Mouse (Mus musculus) ES-Bruce4 (cell line): Measurements from ENCODE around the gene Nmnat2. TPM values are rescaled to one million over a fixed set of nuclear protein-coding genes. Genes with fewer than 3 reads are reported as not detected.

Experiments used
- H3K27ac ChIP-seq: 2 replicates; pipeline ENCODE4 v1.5.1; 2012; ENCODE audit warnings: low read length, inconsistent platforms; ENCODE audit not compliant: insufficient read depth
- H3K27me3 ChIP-seq: 2 replicates; pipeline ENCODE4 v1.6.1; 2012; ENCODE audit warnings: mild to moderate bottlenecking, low read length, inconsistent platforms; ENCODE audit not compliant: control insufficient read depth, poor library complexity, insufficient read depth, severe bottlenecking
- H3K36me3 ChIP-seq: 2 replicates; pipeline ENCODE4 v1.6.1; 2012; ENCODE audit warnings: inconsistent platforms, mild to moderate bottlenecking, low read length, moderate library complexity; ENCODE audit not compliant: control insufficient read depth, poor library complexity, insufficient read depth, severe bottlenecking
- H3K4me1 ChIP-seq: one replicate; pipeline ENCODE4 v1.8.1; 2011; ENCODE audit warnings: low read length; ENCODE audit not compliant: control insufficient read depth, insufficient read depth
- H3K4me3 ChIP-seq: 2 replicates; pipeline ENCODE4 v1.5.1; 2011; ENCODE audit warnings: low read depth, mild to moderate bottlenecking, low read length
- H3K9ac ChIP-seq: 2 replicates; pipeline ENCODE4 v1.6.1; 2012; ENCODE audit warnings: low read depth, mild to moderate bottlenecking, inconsistent platforms; ENCODE audit not compliant: poor library complexity, severe bottlenecking
- H3K9me3 ChIP-seq: replicated peaks from 2 replicates; pipeline ENCODE4 v1.6.1; 2012; ENCODE audit warnings: mild to moderate bottlenecking, low read length, inconsistent platforms; ENCODE audit not compliant: control insufficient read depth, poor library complexity, insufficient read depth, severe bottlenecking
- CTCF ChIP-seq: IDR thresholded peaks from one replicate; pipeline ENCODE4 v1.8.1; 2011; ENCODE audit warnings: low read depth, low read length
- EP300 ChIP-seq: IDR thresholded peaks from 2 replicates; pipeline ENCODE4 v1.6.1; 2011; ENCODE audit warnings: low read depth, low read length; ENCODE audit not compliant: insufficient read depth
- POLR2A ChIP-seq: IDR thresholded peaks from one replicate; pipeline ENCODE4 v1.8.1; 2011; ENCODE audit warnings: low read length; ENCODE audit not compliant: insufficient read depth
- polyA plus RNA-seq: library from polyadenylated mRNA; stranded (reverse); fragments of >200 nt; gene quantifications from 2 replicates; pipeline ENCODE4 v1.2.4, GENCODE M21; 2011; ENCODE audit warnings: low read depth; ENCODE audit not compliant: missing spikeins, insufficient read depth, insufficient read length

Nmnat2 gene
- polyA plus RNA-seq, 1 experiment: 35.6 TPM

- H3K27ac ChIP-seq: no peak overlapping the region
- H3K4me3 ChIP-seq: no peak overlapping the region
- H3K27me3 ChIP-seq: no peaks in the 10 kb centered on the region
- H3K9me3 ChIP-seq: no peaks in the 10 kb centered on the region
- H3K9ac ChIP-seq: no peak overlapping the region
- H3K36me3 ChIP-seq: no peaks in the 10 kb centered on the region
- no peak for TF ChIP-seq POLR2A
- no peak for TF ChIP-seq CTCF
- TF ChIP-seq EP300: no peak
- peaks cover 7% of the 10 kb centered on the region for H3K4me1 ChIP-seq
Measured at GRCm38 (mm10) chr1:153103186-153103554, 148.4 kb downstream of the Nmnat2 start.

- Histone ChIP-seq H3K27ac (no peak overlapping the region), H3K9me3 (no peaks in the 10 kb centered on the region), H3K9ac (no peak overlapping the region), H3K27me3 (no peaks in the 10 kb centered on the region), H3K4me3 (no peak overlapping the region), H3K4me1 (peaks cover 6% of the 10 kb centered on the region), H3K36me3 (no peaks in the 10 kb centered on the region)
- TF ChIP-seq EP300 (no peak), POLR2A (no peak), CTCF (no peak)
Measured at GRCm38 (mm10) chr1:153104804-153105203, 150.0 kb downstream of the Nmnat2 start.

DNA sequence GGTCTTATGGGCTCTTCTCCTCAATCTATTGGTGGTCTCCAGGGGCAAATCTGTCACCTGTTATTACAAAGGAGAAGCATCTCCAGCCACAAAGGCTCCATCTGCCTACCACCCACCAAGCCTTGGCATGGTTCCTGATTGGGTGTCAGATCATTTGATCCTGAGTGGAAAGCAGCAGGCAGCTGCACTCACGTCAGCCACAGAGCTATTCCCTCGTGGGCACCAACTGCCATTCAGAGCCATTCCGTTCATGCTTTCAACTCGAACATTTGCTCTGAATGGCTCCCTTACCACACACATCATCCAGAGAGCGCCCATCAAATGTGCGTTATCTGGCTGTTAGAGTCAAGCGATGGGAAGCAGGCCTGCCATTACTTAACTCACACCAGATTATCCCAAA, 153.1 kb downstream of the Nmnat2 start:
- peaks cover 4% of the 10 kb centered on the region for H3K4me1 ChIP-seq
- no peaks in the 10 kb centered on the region for H3K9me3 ChIP-seq
- H3K27me3 ChIP-seq: no peaks in the 10 kb centered on the region
- H3K9ac ChIP-seq: no peak overlapping the region
- TF ChIP-seq EP300 (no peak), CTCF (no peak), POLR2A (no peak)
- no peak overlapping the region for H3K27ac ChIP-seq
- no peak overlapping the region for H3K4me3 ChIP-seq
- H3K36me3 ChIP-seq: no peaks in the 10 kb centered on the region

DNA sequence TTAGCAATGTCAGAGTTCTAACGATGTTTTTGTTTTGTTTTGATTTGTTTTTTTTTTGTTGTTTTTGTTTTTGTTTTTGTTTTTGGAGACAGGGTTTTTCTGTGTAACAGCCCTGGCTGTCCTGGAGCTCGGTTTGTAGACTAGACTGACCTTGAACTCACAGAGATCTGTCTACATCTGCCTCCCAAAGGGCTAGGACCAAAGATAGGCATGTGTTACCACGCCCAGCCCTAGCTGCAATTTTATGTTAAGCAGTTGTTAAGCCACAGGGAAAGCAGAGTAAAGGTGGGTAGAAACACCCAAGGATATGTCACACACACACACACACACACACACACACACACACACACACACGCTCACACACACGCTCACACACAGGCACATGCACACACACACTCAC, 154.6 kb downstream of the Nmnat2 start:
- Histone ChIP-seq H3K27me3 (no peaks in the 10 kb centered on the region), H3K4me1 (peaks cover 4% of the 10 kb centered on the region), H3K9me3 (no peaks in the 10 kb centered on the region), H3K4me3 (no peak overlapping the region), H3K27ac (peak overlapping the region; percentile 40), H3K9ac (no peak overlapping the region), H3K36me3 (no peaks in the 10 kb centered on the region)
- no peak for TF ChIP-seq CTCF
- TF ChIP-seq POLR2A: no peak
- TF ChIP-seq EP300: 0 out of 2 replicates have a peak, but pooled peaks have one; percentile 36

DNA sequence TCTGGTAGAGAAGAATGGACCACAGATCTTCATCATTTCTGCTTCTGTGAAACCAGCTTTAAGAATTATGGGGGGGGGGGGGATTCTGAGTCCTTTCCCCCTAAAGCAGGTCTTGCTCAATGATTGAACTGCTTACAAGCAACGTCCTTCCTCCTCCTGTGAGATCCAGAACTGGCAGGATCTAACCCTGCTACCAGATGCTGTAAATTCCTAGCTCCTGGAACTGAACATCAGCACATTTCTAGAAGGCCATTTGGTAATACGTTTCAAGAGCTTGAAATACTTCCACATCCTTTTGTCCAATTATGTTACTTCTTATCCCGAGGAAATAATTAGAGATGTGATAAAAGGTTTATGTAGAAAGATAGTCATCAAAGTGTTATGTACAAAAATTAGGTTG, 155.0 kb downstream of the Nmnat2 start:
- Histone ChIP-seq H3K27ac (peak overlapping the region; percentile 40), H3K4me1 (peaks cover 4% of the 10 kb centered on the region), H3K36me3 (no peaks in the 10 kb centered on the region), H3K27me3 (no peaks in the 10 kb centered on the region), H3K9ac (no peak overlapping the region), H3K9me3 (no peaks in the 10 kb centered on the region), H3K4me3 (no peak overlapping the region)
- TF ChIP-seq EP300: no peak
- no peak for TF ChIP-seq CTCF
- no peak for TF ChIP-seq POLR2A

- H3K4me3 ChIP-seq: no peak overlapping the region
- no peaks in the 10 kb centered on the region for H3K9me3 ChIP-seq
- no peaks in the 10 kb centered on the region for H3K27me3 ChIP-seq
- no peak overlapping the region for H3K27ac ChIP-seq
- peaks cover 4% of the 10 kb centered on the region for H3K4me1 ChIP-seq
- H3K36me3 ChIP-seq: no peaks in the 10 kb centered on the region
- H3K9ac ChIP-seq: no peak overlapping the region
- TF ChIP-seq EP300 (no peak), CTCF (no peak), POLR2A (no peak)
Measured at GRCm38 (mm10) chr1:153111596-153111995, 156.8 kb downstream of the Nmnat2 start.
